Mouse (Mus musculus): ENCODE results near the gene Eno3.

Eno3 gene

DNA sequence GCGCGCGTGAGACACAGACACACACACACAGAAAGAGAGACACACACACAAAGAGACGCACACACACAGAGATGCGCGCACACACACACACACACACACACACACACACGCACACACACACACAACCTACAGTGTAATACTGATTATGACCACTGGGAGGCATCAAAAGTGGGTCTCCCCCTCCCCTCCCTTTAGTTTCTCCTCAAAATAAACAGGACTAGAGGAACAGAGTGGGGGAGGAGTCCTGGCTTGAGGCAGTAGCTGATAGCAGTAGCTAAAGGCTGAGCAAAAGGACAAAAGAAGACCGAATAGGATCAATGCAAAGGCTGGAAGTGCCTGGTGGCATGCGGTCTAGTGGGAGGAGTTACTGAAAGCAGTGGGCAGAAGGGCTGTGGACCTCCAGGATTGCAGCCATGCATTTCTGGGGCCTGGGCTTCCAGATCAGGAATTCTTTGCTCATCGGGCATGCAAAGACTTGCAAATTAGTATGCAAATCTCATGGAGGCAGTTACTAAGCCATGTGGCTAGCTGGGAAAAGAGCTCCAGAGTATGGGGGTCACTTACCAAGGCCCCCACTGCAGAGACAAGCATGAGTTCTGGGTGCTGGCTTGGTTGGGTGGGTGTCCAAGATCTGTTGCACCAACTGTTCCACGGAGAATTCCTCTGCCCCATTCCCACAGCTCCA lies 25.0 kb downstream of the Eno3 start:
- Histone ChIP-seq H3K4me3 (replicated peaks; ENCODE audit: low read length) (peak overlapping the region; percentile 66), H3K4me1 (replicated peaks; ENCODE audit: low read depth, low read length) (peaks cover 64% of the 10 kb centered on the region), H3K27me3 (ENCODE audit: insufficient read depth, low read length) (peaks cover 35% of the 10 kb centered on the region), H3K9me3 (ENCODE audit: low read length) (no peaks in the 10 kb centered on the region), H3K36me3 (ENCODE audit: insufficient read depth, low read length) (peaks cover 34% of the 10 kb centered on the region)
- TF ChIP-seq CTCF (conservative IDR thresholded peaks at IDR 0.05; ENCODE audit: low read length) (peak; percentile 47), NANOG (IDR thresholded peaks at IDR 0.05; ENCODE audit: borderline replicate concordance, low read length) (no peak), POU5F1 (IDR thresholded peaks at IDR 0.05; ENCODE audit: borderline replicate concordance, low read length) (peak; percentile 58; the same call in 1 of the 2 replicates)

DNA sequence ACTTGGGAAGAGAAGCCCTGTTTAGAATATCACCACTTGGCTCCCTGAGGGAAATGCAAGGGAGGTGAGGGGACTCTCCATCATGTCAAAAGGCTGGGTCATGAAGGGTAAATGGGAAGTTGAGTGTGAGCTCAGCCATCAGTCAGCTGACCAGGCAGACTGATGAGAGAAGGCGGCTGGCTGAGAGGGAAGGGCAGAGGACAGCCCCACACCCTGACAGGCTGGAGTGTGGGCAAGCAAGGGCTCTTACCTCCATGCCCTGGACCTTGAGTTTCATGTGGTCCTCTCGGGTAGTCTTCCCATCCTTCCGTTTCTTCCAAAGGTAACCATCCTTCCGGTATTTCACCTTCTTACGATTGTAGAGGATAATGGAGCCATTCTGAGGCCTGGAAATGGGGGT lies 26.6 kb downstream of the Eno3 start:
- no peak overlapping the region for H3K4me3 ChIP-seq (replicated peaks; ENCODE audit: low read length)
- H3K9me3 ChIP-seq (ENCODE audit: low read length) = no peaks in the 10 kb centered on the region
- no peak for TF ChIP-seq NANOG (IDR thresholded peaks at IDR 0.05; ENCODE audit: borderline replicate concordance, low read length)
- TF ChIP-seq POU5F1 (IDR thresholded peaks at IDR 0.05; ENCODE audit: borderline replicate concordance, low read length) = no peak
- TF ChIP-seq CTCF (conservative IDR thresholded peaks at IDR 0.05; ENCODE audit: low read length) = no peak
- peaks cover 65% of the 10 kb centered on the region for H3K4me1 ChIP-seq (replicated peaks; ENCODE audit: low read depth, low read length)
- H3K36me3 ChIP-seq (ENCODE audit: insufficient read depth, low read length) = peaks cover 34% of the 10 kb centered on the region
- H3K27me3 ChIP-seq (ENCODE audit: insufficient read depth, low read length) = peaks cover 42% of the 10 kb centered on the region

DNA sequence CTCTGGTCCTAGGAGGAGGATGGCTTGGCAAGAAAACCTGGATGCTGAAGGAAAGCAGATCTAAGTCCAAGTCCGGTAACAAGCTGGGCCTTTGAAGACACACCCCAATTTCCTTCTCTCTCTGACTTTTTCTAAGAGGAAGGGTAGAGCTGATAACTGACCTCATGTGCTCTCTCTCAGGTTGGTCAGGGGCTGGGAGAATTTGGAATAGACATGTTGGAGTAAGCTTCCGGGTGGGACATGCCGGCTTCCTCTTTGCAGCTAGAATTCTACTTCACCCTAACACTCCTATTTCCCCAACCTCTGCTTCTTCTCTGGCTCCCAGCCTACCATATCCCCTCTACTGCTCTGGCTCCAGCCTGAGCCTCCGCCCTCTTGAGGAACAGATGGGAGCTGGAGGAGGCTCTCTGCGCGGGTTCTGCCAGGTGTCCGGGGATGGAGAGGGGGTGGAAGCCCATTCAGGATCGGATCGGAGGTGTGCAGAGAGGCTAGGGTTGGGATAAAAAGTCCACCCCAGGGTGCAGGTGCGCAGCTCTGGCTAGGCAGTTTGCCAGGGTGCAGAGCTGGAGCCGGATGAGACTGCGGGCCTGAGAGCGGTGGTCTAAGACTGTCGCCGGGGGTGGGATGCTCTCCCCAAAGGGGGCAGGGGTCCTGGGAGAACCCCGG lies 30.0 kb downstream of the Eno3 start:
- Histone ChIP-seq H3K4me3 (replicated peaks; ENCODE audit: low read length) (peak overlapping the region; percentile 97), H3K4me1 (replicated peaks; ENCODE audit: low read depth, low read length) (peaks cover 47% of the 10 kb centered on the region), H3K36me3 (ENCODE audit: insufficient read depth, low read length) (peaks cover 25% of the 10 kb centered on the region), H3K27me3 (ENCODE audit: insufficient read depth, low read length) (peaks cover 64% of the 10 kb centered on the region), H3K9me3 (ENCODE audit: low read length) (no peaks in the 10 kb centered on the region)
- no peak for TF ChIP-seq POU5F1 (IDR thresholded peaks at IDR 0.05; ENCODE audit: borderline replicate concordance, low read length)
- no peak for TF ChIP-seq CTCF (conservative IDR thresholded peaks at IDR 0.05; ENCODE audit: low read length)
- no peak for TF ChIP-seq NANOG (IDR thresholded peaks at IDR 0.05; ENCODE audit: borderline replicate concordance, low read length)

DNA sequence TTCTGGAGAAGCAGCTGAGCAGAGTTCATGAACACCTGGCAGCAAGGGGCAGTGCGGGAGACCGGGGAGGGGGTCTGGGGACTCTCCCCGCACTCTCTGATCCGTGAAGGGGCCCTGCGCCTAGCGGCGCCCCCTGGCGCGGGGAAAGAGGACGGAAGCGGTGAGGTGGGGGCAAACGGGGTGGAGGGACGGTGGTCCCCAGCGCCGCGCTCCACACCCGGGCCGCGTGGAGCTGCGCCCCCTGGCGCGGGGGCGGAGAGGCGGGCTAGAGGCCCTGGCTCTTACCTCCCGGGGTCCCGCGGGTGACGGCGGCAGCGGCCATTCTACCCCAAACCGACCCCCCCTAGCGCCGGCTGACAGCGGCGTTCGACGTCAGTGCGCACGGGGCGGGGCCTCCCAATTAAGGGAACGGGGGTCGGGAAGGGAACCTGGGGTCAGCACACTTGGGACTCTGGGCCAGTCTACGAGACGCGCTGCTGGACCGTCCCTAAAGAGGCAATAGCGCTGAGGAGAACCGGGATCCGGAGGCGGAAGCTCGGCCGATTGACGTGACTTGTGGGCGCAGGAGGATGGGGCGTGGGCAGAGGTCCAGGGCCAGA lies 30.7 kb downstream of the Eno3 start, which contains the start of gene Camta2:
TSS of gene Camta2 (minus strand) at position 505 of the 599 bp plus-strand sequence.
- TF ChIP-seq NANOG (IDR thresholded peaks at IDR 0.05; ENCODE audit: borderline replicate concordance, low read length) = no peak
- TF ChIP-seq CTCF (conservative IDR thresholded peaks at IDR 0.05; ENCODE audit: low read length) = no peak
- TF ChIP-seq POU5F1 (IDR thresholded peaks at IDR 0.05; ENCODE audit: borderline replicate concordance, low read length) = no peak
- peaks cover 67% of the 10 kb centered on the region for H3K27me3 ChIP-seq (ENCODE audit: insufficient read depth, low read length)
- H3K4me3 ChIP-seq (replicated peaks; ENCODE audit: low read length) = peak within 1 kb of the TSS; percentile 97
- peaks cover 40% of the 10 kb centered on the region for H3K4me1 ChIP-seq (replicated peaks; ENCODE audit: low read depth, low read length)
- H3K36me3 ChIP-seq (ENCODE audit: insufficient read depth, low read length) = peaks cover 25% of the 10 kb centered on the region
- H3K9me3 ChIP-seq (ENCODE audit: low read length) = no peaks in the 10 kb centered on the region

DNA sequence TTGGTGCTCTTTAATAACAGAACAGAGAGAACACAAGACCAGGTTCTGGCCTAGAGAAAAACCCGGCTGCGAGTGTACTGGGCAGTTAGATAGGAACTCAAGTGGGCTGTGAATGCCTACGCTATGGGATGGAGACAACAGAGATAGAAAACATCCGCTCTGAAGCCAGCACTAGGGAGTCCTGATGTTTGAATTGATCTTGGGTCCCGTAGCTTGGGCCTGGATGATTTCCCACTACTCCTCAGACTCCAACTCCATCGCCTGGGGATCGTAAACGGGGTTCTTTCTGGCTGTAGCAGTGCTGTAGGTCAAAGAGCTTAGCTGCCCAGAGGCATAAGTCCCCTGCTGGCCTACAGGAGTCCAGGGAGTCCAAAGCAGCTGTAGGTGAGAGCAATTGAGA lies 31.4 kb downstream of the Eno3 start:
- Histone ChIP-seq H3K27me3 (ENCODE audit: insufficient read depth, low read length) (peaks cover 63% of the 10 kb centered on the region), H3K4me3 (replicated peaks; ENCODE audit: low read length) (peak overlapping the region; percentile 97), H3K36me3 (ENCODE audit: insufficient read depth, low read length) (peaks cover 20% of the 10 kb centered on the region), H3K4me1 (replicated peaks; ENCODE audit: low read depth, low read length) (peaks cover 34% of the 10 kb centered on the region), H3K9me3 (ENCODE audit: low read length) (no peaks in the 10 kb centered on the region)
- TF ChIP-seq POU5F1 (IDR thresholded peaks at IDR 0.05; ENCODE audit: borderline replicate concordance, low read length) (no peak), NANOG (IDR thresholded peaks at IDR 0.05; ENCODE audit: borderline replicate concordance, low read length) (no peak), CTCF (conservative IDR thresholded peaks at IDR 0.05; ENCODE audit: low read length) (no peak)

DNA sequence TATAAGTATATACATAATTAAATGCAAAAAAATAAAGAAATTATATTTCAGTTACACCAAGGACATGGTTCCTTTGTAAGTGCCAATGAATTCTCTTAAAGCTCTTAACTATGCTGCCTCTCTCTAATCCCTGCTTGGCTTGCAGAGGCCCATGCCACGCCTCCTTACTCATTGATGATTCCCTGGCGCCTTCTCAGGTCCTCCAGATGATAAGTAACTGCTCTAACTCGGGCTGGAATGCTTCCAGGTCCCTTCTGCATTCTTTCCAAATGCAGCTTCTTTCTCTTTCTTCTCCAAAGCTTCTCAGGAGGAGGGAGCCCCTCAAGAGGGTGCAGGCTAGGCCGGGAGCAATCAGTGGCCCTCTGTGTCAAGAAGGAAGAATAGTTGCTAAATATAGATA lies 32.6 kb downstream of the Eno3 start:
- Histone ChIP-seq H3K27me3 (ENCODE audit: insufficient read depth, low read length) (peaks cover 54% of the 10 kb centered on the region), H3K36me3 (ENCODE audit: insufficient read depth, low read length) (peaks cover 11% of the 10 kb centered on the region; the same call in 1 of the 2 replicates), H3K4me3 (replicated peaks; ENCODE audit: low read length) (no peak overlapping the region), H3K4me1 (replicated peaks; ENCODE audit: low read depth, low read length) (peaks cover 25% of the 10 kb centered on the region), H3K9me3 (ENCODE audit: low read length) (no peaks in the 10 kb centered on the region)
- TF ChIP-seq POU5F1 (IDR thresholded peaks at IDR 0.05; ENCODE audit: borderline replicate concordance, low read length) = no peak
- TF ChIP-seq CTCF (conservative IDR thresholded peaks at IDR 0.05; ENCODE audit: low read length) = no peak
- TF ChIP-seq NANOG (IDR thresholded peaks at IDR 0.05; ENCODE audit: borderline replicate concordance, low read length) = no peak

DNA sequence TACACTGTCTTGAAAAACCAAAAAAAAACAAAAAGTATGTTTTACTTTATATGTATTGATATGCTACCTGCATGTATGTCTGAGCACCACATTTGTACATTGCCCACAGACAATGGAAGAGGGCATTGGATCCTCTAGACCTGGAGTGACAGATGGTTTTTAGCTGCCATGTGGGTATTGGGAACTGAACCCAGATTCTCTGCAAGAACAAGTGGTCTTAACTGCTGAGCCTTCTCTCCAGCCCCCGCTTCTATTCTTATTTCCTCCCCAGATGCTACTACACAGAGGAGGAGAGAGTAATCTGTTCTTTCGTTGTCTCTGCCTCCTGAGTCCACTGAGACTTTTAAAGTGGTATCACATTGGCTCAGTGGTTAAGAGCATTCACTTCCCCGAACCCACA lies 36.5 kb downstream of the Eno3 start:
- no peak for TF ChIP-seq NANOG (IDR thresholded peaks at IDR 0.05; ENCODE audit: borderline replicate concordance, low read length)
- TF ChIP-seq CTCF (conservative IDR thresholded peaks at IDR 0.05; ENCODE audit: low read length) = no peak
- no peak for TF ChIP-seq POU5F1 (IDR thresholded peaks at IDR 0.05; ENCODE audit: borderline replicate concordance, low read length)
- Histone ChIP-seq H3K36me3 (ENCODE audit: insufficient read depth, low read length) (no peaks in the 10 kb centered on the region), H3K4me3 (replicated peaks; ENCODE audit: low read length) (no peak overlapping the region), H3K27me3 (ENCODE audit: insufficient read depth, low read length) (peaks cover 31% of the 10 kb centered on the region), H3K9me3 (ENCODE audit: low read length) (no peaks in the 10 kb centered on the region), H3K4me1 (replicated peaks; ENCODE audit: low read depth, low read length) (peaks cover 6% of the 10 kb centered on the region)

DNA sequence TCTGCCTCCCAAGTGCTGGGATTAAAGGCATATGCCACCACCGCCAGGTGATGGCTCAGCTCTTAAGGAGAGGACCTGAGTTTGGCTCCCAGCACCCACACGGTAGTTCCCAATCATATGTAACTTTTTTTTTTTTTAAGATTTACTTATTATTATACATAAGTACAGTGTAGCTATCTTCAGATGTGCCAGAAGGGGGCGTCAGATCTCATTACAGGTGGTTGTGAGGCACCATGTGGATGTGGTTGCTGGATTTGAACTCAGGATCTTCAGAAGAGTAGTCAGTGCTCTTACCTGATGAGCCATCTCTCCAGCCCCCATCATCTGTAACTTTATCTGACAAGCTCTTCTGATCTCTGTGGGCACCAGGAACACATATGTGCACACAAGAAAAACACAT lies 40.4 kb downstream of the Eno3 start:
- peaks cover 2% of the 10 kb centered on the region for H3K36me3 ChIP-seq (ENCODE audit: insufficient read depth, low read length)
- no peak overlapping the region for H3K4me3 ChIP-seq (replicated peaks; ENCODE audit: low read length)
- peaks cover 22% of the 10 kb centered on the region for H3K4me1 ChIP-seq (replicated peaks; ENCODE audit: low read depth, low read length)
- no peak for TF ChIP-seq POU5F1 (IDR thresholded peaks at IDR 0.05; ENCODE audit: borderline replicate concordance, low read length)
- TF ChIP-seq NANOG (IDR thresholded peaks at IDR 0.05; ENCODE audit: borderline replicate concordance, low read length) = no peak
- TF ChIP-seq CTCF (conservative IDR thresholded peaks at IDR 0.05; ENCODE audit: low read length) = peak; percentile 19; the same call in 1 of the 2 replicates
- no peaks in the 10 kb centered on the region for H3K9me3 ChIP-seq (ENCODE audit: low read length)
- peaks cover 2% of the 10 kb centered on the region; the same call in 1 of the 2 replicates for H3K27me3 ChIP-seq (ENCODE audit: insufficient read depth, low read length)

All from E14TG2a.4 (cell line).